Mouse (Mus musculus) layer of hippocampus, adult 18-20 months (tissue): Measurements from ENCODE around the gene Gm20696. TPM values are rescaled to one million over a fixed set of nuclear protein-coding genes. Genes with fewer than 3 reads are reported as not detected.

Source experiments
- DNase-seq, 2 experiments: peaks; one replicate each; pipeline ENCODE4 v3.0.0; 2022; ENCODE audit warnings: low spot score in 2 of 2
- total RNA-seq, 2 experiments: library from RNA; stranded (reverse); gene quantifications; 2 replicates each; pipeline ENCODE4 v1.2.3; 2021

Gene Gm20696
- total RNA-seq, 2 experiments from 2014 or later, result 5.7 to 7.4 TPM

GRCm38 (mm10) chr6:99446801-99447415 lies 219.7 kb downstream of the Gm20696 start:
- no peak for DNase-seq

GRCm38 (mm10) chr6:99443460-99443859 lies 223.1 kb downstream of the Gm20696 start:
- no peak for DNase-seq

- DNase-seq, result peak in 1 of 2 experiments; percentile 69
Observed at GRCm38 (mm10) chr6:99441100-99441499, 225.5 kb downstream of the Gm20696 start.

DNA sequence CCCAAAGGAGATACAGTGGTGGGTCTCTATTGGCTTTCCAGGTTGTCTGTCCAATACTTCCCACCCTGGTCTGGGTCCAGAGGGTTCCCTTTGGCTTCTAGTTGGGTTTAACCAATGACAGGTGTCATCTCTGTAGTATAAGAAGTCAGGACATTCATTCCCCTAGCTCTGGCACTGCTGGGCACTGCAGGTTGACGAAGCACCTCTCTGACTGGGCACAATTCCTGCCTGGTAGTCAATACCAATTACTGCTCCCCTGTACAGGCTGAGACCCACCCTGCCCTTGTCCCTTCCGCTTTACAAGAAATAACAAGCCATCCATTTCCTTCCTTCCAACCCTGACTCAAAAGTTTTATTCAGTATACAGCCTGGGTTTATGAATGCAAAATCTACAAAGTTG lies 226.0 kb downstream of the Gm20696 start:
- DNase-seq, result no peak

- no peak for DNase-seq
Observed at GRCm38 (mm10) chr6:99439878-99440361, 226.7 kb downstream of the Gm20696 start.

- DNase-seq, result peak in 1 of 2 experiments; percentile 34
Observed at GRCm38 (mm10) chr6:99439214-99439877, 227.3 kb downstream of the Gm20696 start.

DNA sequence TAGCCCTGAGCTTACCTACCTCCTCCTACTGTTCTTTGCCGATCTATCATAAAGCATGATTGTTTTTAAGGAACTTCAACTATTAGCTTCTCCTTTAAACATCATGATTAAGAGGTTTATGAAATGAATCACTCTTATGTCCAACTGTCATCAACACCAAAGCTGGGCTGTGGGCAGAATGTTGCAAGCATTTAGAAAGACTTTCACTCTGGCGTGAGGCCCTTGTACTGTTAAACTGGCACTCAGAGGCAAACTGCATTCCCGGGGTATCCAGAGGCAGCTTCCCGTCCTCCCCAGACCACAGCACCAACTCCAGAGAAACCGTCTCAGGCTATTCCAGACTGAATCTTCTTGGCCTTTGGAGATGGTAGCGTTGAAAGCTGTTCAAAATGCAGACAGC lies 230.2 kb downstream of the Gm20696 start:
- DNase-seq, result peak in 1 of 2 experiments; percentile 22

DNA sequence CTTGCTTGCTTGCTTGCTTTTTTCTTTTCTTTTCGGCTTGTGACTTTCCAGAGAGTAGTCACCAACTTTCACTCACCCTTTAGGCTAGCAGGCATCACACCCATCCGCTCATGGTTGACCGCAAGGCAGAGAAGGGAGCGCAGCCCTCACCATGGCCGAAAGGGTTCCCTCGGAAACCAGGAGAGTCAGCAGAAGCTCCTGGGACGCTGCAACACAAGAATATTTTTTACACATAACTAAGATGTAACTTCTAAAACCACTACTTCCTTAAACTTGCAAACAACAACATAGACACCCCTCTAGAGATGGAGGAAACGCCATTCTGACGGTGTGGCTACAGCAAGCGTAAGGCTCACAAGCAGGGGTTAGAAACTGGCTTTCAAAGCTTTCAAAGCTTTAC lies 231.5 kb downstream of the Gm20696 start:
- no peak for DNase-seq

GRCm38 (mm10) chr6:99433006-99433405 lies 233.6 kb downstream of the Gm20696 start:
- no peak for DNase-seq

- DNase-seq, result no peak
Observed at GRCm38 (mm10) chr6:99431941-99432340, 234.7 kb downstream of the Gm20696 start.

GRCm38 (mm10) chr6:99430560-99430959 lies 236.0 kb downstream of the Gm20696 start:
- DNase-seq, result no peak

DNA sequence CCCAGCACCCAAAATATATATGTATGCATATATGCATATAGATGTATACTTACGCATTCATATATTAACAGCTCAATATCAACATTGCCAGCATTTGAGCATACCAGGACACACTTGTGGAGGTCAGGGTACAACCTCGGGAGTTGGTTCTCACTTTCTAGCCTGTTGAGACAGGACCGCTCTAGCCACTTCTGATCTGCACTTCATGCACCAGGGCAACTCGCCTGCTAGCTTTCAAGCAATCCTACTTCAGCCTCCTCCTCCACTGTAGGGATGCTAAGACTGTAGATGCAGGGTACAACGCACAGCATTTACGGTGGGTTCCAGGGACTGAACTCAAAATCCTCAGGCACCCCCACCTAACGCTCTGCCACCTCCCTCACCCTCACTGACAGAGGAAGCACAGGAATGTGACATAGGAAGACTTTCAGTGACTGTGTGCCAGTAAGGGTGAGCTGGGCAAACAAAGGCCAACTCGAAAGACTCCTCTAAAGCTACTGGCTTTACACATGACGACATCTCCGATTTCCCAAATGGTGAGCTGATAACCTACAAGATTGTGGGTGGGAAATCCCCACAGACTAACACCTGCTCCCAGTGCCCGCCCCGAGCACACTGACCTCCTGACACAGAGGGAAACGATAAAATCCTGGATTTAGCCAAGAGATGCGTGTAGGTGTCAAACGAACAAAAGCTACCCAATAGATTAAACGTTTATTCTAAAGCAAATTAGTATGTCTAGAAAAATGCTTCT lies 237.0 kb downstream of the Gm20696 start:
- no peak for DNase-seq

DNA sequence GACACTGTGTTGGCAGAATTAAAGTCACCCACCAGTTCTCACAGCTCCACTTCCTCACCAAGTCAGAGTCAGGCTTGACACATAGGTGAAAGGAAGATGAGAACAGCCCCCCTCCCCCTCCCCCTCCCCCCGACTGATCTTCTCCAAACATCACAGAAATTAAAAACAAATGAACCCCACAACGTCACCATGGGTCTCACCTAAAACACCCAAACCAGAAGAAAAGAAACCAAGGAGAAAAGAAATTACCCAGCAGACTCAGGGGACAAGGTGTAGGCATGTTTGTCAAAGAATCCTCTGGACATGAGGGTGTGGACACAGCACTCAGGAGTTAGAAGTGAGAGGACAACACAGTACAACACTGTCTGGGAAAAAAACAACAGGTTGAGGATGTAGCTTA lies 237.6 kb downstream of the Gm20696 start:
- DNase-seq, result no peak

- no peak for DNase-seq
Observed at GRCm38 (mm10) chr6:99427301-99427700, 239.3 kb downstream of the Gm20696 start.

DNA sequence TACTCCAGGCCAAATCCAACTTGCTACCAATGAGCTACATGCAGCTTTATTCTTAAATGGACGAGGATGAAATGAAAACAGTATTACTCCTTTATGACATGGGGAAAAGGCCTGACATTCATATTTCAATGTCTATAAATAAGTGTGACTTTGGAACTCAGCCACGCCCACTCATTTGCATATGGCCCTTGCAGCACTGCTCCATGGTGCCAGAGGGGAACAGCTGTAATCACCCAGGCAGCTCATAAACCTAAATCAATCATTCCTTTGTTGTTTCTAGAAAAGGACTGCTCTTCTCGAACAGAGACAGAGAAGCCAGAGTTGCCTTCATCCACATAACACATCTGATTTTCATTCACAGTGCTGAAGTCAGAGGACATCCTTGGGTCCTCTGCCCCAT lies 241.6 kb downstream of the Gm20696 start:
- DNase-seq, result no peak

DNA sequence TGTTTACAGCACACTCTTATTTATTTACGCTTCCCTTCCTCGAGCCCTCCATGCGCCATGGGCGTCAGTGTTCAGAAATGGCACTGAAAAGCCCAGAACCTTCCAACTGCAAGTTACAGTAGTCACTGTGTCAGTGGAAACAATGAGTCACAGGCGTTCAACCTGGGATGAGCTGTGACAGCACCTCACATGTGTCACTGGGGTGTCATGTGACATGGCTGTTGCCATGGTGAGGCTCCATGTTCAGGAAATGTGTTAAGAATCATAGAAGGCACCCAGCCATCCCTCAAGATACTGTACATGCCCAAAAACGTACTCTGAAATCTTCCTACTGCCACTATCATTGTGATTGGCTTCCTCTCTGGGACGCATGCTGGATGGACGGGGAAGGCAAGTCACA lies 245.9 kb downstream of the Gm20696 start:
- peak in 1 of 2 experiments; percentile 37 for DNase-seq

DNA sequence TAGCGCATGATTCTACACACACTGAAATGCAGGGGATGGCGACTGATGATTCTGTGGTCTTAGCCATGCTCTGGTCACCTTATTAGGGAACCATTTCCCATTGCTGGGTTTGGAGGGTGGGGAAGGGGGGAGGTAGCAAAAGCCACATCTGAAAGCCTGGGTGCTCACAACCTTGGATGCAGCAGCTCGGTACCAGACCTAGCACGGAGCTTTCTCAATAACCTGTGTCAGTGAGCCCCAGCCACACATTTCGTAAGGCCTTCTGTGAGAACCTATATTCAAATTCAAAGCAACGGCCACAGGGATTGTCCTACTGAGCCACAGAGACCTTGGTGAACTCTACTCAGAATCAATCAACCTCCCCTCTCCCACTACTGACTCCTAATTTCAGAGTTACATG lies 254.0 kb downstream of the Gm20696 start:
- no peak for DNase-seq

DNA sequence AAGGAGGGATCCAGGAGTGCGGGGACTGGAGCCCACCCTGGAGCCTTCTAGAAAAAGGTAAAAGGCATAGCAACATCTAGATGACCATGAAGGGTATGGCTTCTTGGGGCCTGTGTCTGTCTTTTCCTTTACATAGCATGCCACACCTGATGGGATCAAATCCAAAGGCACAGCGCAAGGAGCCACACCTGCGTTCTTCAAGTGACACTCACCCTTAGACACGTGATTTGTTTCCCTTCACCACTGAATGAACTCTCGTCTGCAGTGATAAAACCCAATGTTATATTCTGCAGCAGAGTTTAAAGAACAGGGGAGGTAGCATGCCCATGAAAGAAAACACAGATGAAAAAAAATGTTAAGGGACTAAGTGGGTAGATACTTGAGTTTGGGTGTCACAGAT lies 257.0 kb downstream of the Gm20696 start:
- no peak for DNase-seq

- no peak for DNase-seq
Observed at GRCm38 (mm10) chr6:99408880-99409279, 257.7 kb downstream of the Gm20696 start.

DNA sequence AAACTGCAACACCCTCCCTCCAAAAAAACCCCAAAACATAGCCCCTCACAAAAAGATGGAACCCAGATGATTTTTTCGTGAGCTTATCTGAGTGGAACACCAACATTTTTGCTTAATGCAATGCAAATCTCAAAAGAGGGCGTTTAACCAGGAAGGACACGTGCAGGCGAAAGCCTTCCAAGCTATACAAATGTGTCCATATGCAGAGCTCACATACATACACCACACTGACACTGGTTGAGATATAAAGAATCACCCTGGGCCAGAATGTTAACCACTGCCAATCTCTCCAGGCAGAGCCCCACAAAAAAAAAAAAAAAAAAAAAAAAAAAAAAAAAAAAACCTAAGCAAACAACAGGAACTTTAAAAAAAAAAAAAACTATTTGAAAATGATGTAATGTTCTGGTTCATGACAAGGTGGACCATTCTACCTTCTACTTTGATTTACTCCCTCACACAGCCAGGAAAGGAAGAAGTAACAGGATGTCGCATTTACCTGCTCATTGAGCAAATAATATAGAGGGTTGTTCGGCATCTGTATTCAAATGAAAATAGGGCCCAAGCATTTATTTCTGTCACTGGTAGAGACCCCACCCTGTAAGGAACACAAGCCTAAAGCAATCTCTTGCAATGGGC lies 262.7 kb downstream of the Gm20696 start:
- DNase-seq, result no peak

GRCm38 (mm10) chr6:99402941-99403340 lies 263.7 kb downstream of the Gm20696 start:
- no peak for DNase-seq

- no peak for DNase-seq
Observed at GRCm38 (mm10) chr6:99402370-99402769, 264.2 kb downstream of the Gm20696 start.
